18 mouse cellular contexts compared by ENCODE assay signal in the genomic region with DNA sequence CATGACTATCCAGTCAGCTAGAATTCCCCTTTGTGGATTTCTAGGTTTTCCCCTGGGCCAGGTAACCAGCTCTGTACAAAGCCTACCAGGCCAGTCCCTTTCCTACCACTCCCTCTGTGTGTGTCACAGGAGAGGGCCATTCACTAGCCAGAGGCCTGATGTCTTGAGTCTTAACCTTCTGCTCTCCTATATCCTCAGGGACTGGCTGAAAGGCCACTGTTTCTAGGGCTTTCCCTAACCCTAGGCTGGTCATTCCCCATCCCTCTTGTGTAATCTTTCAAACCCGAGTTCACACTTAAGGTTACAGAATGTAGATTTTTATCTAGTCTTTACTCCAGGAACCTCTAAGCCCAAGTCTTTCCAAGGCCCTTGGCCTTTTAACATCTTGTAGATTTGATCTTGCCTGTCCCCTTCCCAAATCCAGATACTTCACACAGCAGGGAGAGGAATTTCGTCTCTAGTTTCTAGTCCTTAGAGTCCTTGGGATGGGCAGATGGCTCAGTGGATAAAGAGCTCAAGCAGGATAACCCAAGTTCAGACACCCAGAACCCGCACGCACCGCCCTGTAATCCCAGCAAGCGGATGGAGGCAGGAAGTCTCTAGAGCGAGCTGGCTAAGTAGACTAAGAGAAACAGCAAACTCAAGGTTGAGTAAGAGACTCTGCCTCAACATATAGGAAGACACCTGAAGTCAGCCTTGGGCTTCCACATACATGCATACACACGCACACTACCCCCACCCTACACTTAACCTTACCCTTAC. TPM values are rescaled to one million over a fixed set of nuclear protein-coding genes. Genes with fewer than 3 reads are reported as not detected.
DNase-seq lines count a peak whose midpoint lies in the region; ATAC-seq and TF ChIP-seq lines count a peak whose summit lies in the region.
"Had no signal": no experiment of that assay in that cellular context is flagged by ENCODE, and none has a peak within 500 bp of the region (broad histone marks: within the 10 kb centered on the region; RNA-seq: fewer than 3 reads in every experiment).

No protein-coding gene starts in this region.

- no peaks in the 10 kb centered on the region for H3K9me3 ChIP-seq in heart, embryonic 11.5 days (replicated peaks; ENCODE audit: control insufficient read depth, low read length)
- H3K9me3 ChIP-seq in megakaryocyte, embryonic 14.5 days: no peaks in the 10 kb centered on the region
- no peaks in the 10 kb centered on the region for H3K9me3 ChIP-seq in liver, embryonic 12.5 days (replicated peaks)
- H3K9me3 ChIP-seq: embryonic facial prominence, embryonic 13.5 days; forebrain, embryonic 12.5 days; limb, embryonic 10.5 days; lung, embryonic 15.5 days had no signal

- peaks cover 34% of the 10 kb centered on the region for H3K36me3 ChIP-seq in heart, embryonic 11.5 days (ENCODE audit: control insufficient read depth, insufficient read depth, low read length)
- H3K36me3 ChIP-seq in megakaryocyte, embryonic 14.5 days (replicated peaks; ENCODE audit: low read length): peaks cover 71% of the 10 kb centered on the region
- peaks cover 52% of the 10 kb centered on the region for H3K36me3 ChIP-seq in liver, embryonic 12.5 days
- peaks cover 9% of the 10 kb centered on the region for H3K36me3 ChIP-seq in splenic B cell, adult 2 months (ENCODE audit: control insufficient read depth, insufficient read depth, low read length, poor library complexity, severe bottlenecking)

- no peak for DNase-seq in heart, postnatal 4 days
- DNase-seq in splenic B cell, adult 2 months (ENCODE audit: low read depth, low spot score): peak; percentile 25
- DNase-seq in layer of hippocampus, adult 2 months (ENCODE audit: low spot score in 2 of 2): no peak
- DNase-seq: B cell, adult 2 months; cerebellum, adult 8-10 months; heart, postnatal 14 days had no signal

- H3K4me1 ChIP-seq in heart, embryonic 11.5 days (ENCODE audit: control insufficient read depth, insufficient read depth, low read length): peaks cover 19% of the 10 kb centered on the region
- peaks cover 63% of the 10 kb centered on the region for H3K4me1 ChIP-seq in megakaryocyte, embryonic 14.5 days
- peaks cover 47% of the 10 kb centered on the region for H3K4me1 ChIP-seq in liver, embryonic 12.5 days

- no peak overlapping the region for H3K27ac ChIP-seq in heart, embryonic 11.5 days (ENCODE audit: low read depth, low read length)
- peak overlapping the region; percentile 98 for H3K27ac ChIP-seq in liver, embryonic 12.5 days
- H3K27ac ChIP-seq in layer of hippocampus, adult 2 months: no peak overlapping the region
- H3K27ac ChIP-seq: embryonic facial prominence, embryonic 13.5 days; forebrain, embryonic 12.5 days; hindbrain, postnatal 0 days; limb, embryonic 10.5 days; lung, embryonic 15.5 days; stomach, postnatal 0 days had no signal

- no peaks in the 10 kb centered on the region for H3K27me3 ChIP-seq in heart, embryonic 11.5 days (ENCODE audit: control insufficient read depth, insufficient read depth, low read length)
- H3K27me3 ChIP-seq in megakaryocyte, embryonic 14.5 days (replicated peaks): no peaks in the 10 kb centered on the region
- H3K27me3 ChIP-seq in liver, embryonic 12.5 days (replicated peaks): no peaks in the 10 kb centered on the region
- H3K27me3 ChIP-seq in splenic B cell, adult 2 months (ENCODE audit: control insufficient read depth, insufficient read depth, low read length, poor library complexity, severe bottlenecking): no peaks in the 10 kb centered on the region
- H3K27me3 ChIP-seq: embryonic facial prominence, embryonic 13.5 days; forebrain, embryonic 12.5 days; lung, embryonic 15.5 days had no signal

- no peak overlapping the region for H3K9ac ChIP-seq in heart, embryonic 11.5 days (ENCODE audit: low read depth, low read length)
- peak overlapping the region; percentile 98 for H3K9ac ChIP-seq in liver, embryonic 12.5 days
- H3K9ac ChIP-seq: embryonic facial prominence, embryonic 13.5 days; forebrain, embryonic 12.5 days; lung, embryonic 15.5 days had no signal

- peak overlapping the region; percentile 88 for H3K4me2 ChIP-seq in heart, embryonic 11.5 days
- peak overlapping the region; percentile 93 for H3K4me2 ChIP-seq in liver, embryonic 12.5 days
- H3K4me2 ChIP-seq: embryonic facial prominence, embryonic 13.5 days; forebrain, embryonic 12.5 days; lung, embryonic 15.5 days had no signal

- H3K4me3 ChIP-seq in heart, embryonic 11.5 days (ENCODE audit: low read depth, low read length): no peak overlapping the region
- peak overlapping the region; percentile 86 for H3K4me3 ChIP-seq in megakaryocyte, embryonic 14.5 days (replicated peaks)
- peak overlapping the region; percentile 97 for H3K4me3 ChIP-seq in liver, embryonic 12.5 days
- H3K4me3 ChIP-seq in layer of hippocampus, adult 2 months: no peak overlapping the region
- H3K4me3 ChIP-seq: embryonic facial prominence, embryonic 13.5 days; forebrain, embryonic 12.5 days; limb, embryonic 10.5 days; lung, embryonic 15.5 days had no signal

- WGBS in heart, embryonic 11.5 days (ENCODE audit: insufficient replicate concordance): 81% methylated on average over 8 of the region's 8 CpGs
- 66% methylated on average over 8 of the region's 8 CpGs for WGBS in liver, embryonic 12.5 days (ENCODE audit: insufficient replicate concordance)

- no peak for ATAC-seq in heart, embryonic 11.5 days (replicated peaks; ENCODE audit: insufficient number of reproducible peaks, low FRiP score, low TSS enrichment)
- no peak for ATAC-seq in megakaryocyte, adult 5-6 weeks (ENCODE audit: poor library complexity, severe bottlenecking)
- no peak for ATAC-seq in liver, embryonic 12.5 days
- ATAC-seq in megakaryocyte progenitor cell, adult 5-6 weeks (replicated peaks; ENCODE audit: poor library complexity): no peak
- ATAC-seq: hindbrain, postnatal 0 days had no signal

- TF ChIP-seq CTCF in layer of hippocampus, adult 2 months (conservative IDR thresholded peaks at IDR 0.05): no peak

RNA-seq across cellular contexts. Expression of a gene that starts 3.9 kb away (rescaled TPM):
- polyA plus RNA-seq in heart, embryonic 11.5 days (2014; fragmentation: Nextera tagmentation; extraction: Ambion mirVana): 121 and 141 TPM in 2 replicates
- total RNA-seq in heart, postnatal 4 days (2021): 100 to 1,000 TPM in 1 of 2 experiments, 10 to 100 TPM in 1; 94.4 to 103 TPM
- polyA plus RNA-seq in megakaryocyte, embryonic 14.5 days (2012; ENCODE audit: insufficient read depth, low replicate concordance): 18.1 TPM in 1 of 2 replicates, not detected in the other
- total RNA-seq in megakaryocyte, adult 5-6 weeks (2015): 31.1 and 31.9 TPM in 2 replicates
- 39.2 and 42.4 TPM in 2 replicates for total RNA-seq in megakaryocyte, adult 5-6 weeks (2017)
- 119 and 126 TPM in 2 replicates for polyA plus RNA-seq in liver, embryonic 12.5 days (2016; fragmentation: Nextera tagmentation; extraction: Ambion mirVana)
- total RNA-seq in megakaryocyte progenitor cell, adult 5-6 weeks (2015): 69.5 and 70.4 TPM in 2 replicates
- 53.5 and 67.6 TPM in 2 replicates for total RNA-seq in megakaryocyte progenitor cell, adult 5-6 weeks (2017)
- total RNA-seq in layer of hippocampus, adult 2 months (2021): 10 to 100 TPM; 69.8 to 76.6 TPM

RNA-seq across cellular contexts. Expression of a gene that starts 4.3 kb away (rescaled TPM):
- polyA plus RNA-seq in heart, embryonic 11.5 days (2014; fragmentation: Nextera tagmentation; extraction: Ambion mirVana): 30.5 and 35.2 TPM in 2 replicates
- 10 to 100 TPM; 36.4 to 42.8 TPM for total RNA-seq in heart, postnatal 4 days (2021)
- polyA plus RNA-seq in megakaryocyte, embryonic 14.5 days (2012; ENCODE audit: insufficient read depth, low replicate concordance): 17.3 and 19.1 TPM in 2 replicates
- total RNA-seq in megakaryocyte, adult 5-6 weeks (2015): 22.1 and 22.2 TPM in 2 replicates
- 33.4 and 38.1 TPM in 2 replicates for total RNA-seq in megakaryocyte, adult 5-6 weeks (2017)
- 46.6 and 50.5 TPM in 2 replicates for polyA plus RNA-seq in liver, embryonic 12.5 days (2016; fragmentation: Nextera tagmentation; extraction: Ambion mirVana)
- 7.3 and 9.7 TPM in 2 replicates for total RNA-seq in megakaryocyte progenitor cell, adult 5-6 weeks (2015)
- 11.2 and 14.9 TPM in 2 replicates for total RNA-seq in megakaryocyte progenitor cell, adult 5-6 weeks (2017)
- 10 to 100 TPM; 14.5 to 16.0 TPM for total RNA-seq in layer of hippocampus, adult 2 months (2021)

RNA-seq across cellular contexts. Expression of a gene that starts 46.6 kb away (rescaled TPM):
- 0.66 and 1.0 TPM in 2 replicates for polyA plus RNA-seq in heart, embryonic 11.5 days (2014; fragmentation: Nextera tagmentation; extraction: Ambion mirVana)
- total RNA-seq in heart, postnatal 4 days (2021): 1 to 10 TPM; 1.5 TPM
- polyA plus RNA-seq in megakaryocyte, embryonic 14.5 days (2012; ENCODE audit: insufficient read depth, low replicate concordance): not detected in 2 replicates
- 0.58 and 0.71 TPM in 2 replicates for total RNA-seq in megakaryocyte, adult 5-6 weeks (2015)
- total RNA-seq in megakaryocyte, adult 5-6 weeks (2017): 0.22 and 0.57 TPM in 2 replicates
- polyA plus RNA-seq in liver, embryonic 12.5 days (2016; fragmentation: Nextera tagmentation; extraction: Ambion mirVana): 0.11 and 0.12 TPM in 2 replicates
- not detected in 2 replicates for total RNA-seq in megakaryocyte progenitor cell, adult 5-6 weeks (2015)
- not detected in 2 replicates for total RNA-seq in megakaryocyte progenitor cell, adult 5-6 weeks (2017)
- 10 to 100 TPM in 1 of 2 experiments, 1 to 10 TPM in 1; 9.7 to 12.0 TPM for total RNA-seq in layer of hippocampus, adult 2 months (2021)
- total RNA-seq: granulocyte monocyte progenitor cell, adult 5-6 weeks had no signal

RNA-seq across cellular contexts. Expression of a gene that starts 47.9 kb away (rescaled TPM):
- 0.42 and 0.44 TPM in 2 replicates for polyA plus RNA-seq in heart, embryonic 11.5 days (2014; fragmentation: Nextera tagmentation; extraction: Ambion mirVana)
- total RNA-seq in heart, postnatal 4 days (2021): under 1 TPM in 1 of 2 experiments, not detected in 1; 0.38 TPM
- polyA plus RNA-seq in megakaryocyte, embryonic 14.5 days (2012; ENCODE audit: insufficient read depth, low replicate concordance): 0.84 TPM in 1 of 2 replicates, not detected in the other
- total RNA-seq in megakaryocyte, adult 5-6 weeks (2015): 3.2 TPM in 2 replicates
- total RNA-seq in megakaryocyte, adult 5-6 weeks (2017): 4.9 and 10.0 TPM in 2 replicates
- 2.6 and 4.7 TPM in 2 replicates for polyA plus RNA-seq in liver, embryonic 12.5 days (2016; fragmentation: Nextera tagmentation; extraction: Ambion mirVana)
- total RNA-seq in megakaryocyte progenitor cell, adult 5-6 weeks (2015): not detected in 2 replicates
- not detected in 2 replicates for total RNA-seq in megakaryocyte progenitor cell, adult 5-6 weeks (2017)
- 1 to 10 TPM; 2.7 to 4.5 TPM for total RNA-seq in layer of hippocampus, adult 2 months (2021)
- total RNA-seq: heart, postnatal 14 days had no signal

Comparison
In these comparisons a context has a peak if more than half of its experiments do, and no peak if none do; other contexts are left out.
1. H3K4me3 ChIP-seq: peak in megakaryocyte, embryonic 14.5 days (single experiment) and liver, embryonic 12.5 days (single experiment); none in heart, embryonic 11.5 days (single experiment) and layer of hippocampus, adult 2 months (single experiment).
2. RNA of a gene that starts 46.6 kb away (total RNA-seq): 9.7 to 12.0 TPM in layer of hippocampus, adult 2 months; 1.5 TPM in heart, postnatal 4 days, 0.22 to 0.71 TPM in megakaryocyte, adult 5-6 weeks and not detected in megakaryocyte progenitor cell, adult 5-6 weeks; every median in the first group is over 4 times any median in the second.